Mouse (Mus musculus) forebrain, embryonic 11.5 days (tissue): ENCODE data around the gene Arhgef18. TPM values are rescaled to one million over a fixed set of nuclear protein-coding genes. Genes with fewer than 3 reads are reported as not detected.
A peak's percentile ranks its signal among the peaks of the same experiment; 100 is the strongest.

Experiments
- ATAC-seq: fragments of 200-750 bp; cut with Nextera tagmentation; replicated peaks from 2 replicates; pipeline ENCODE4 v1.8.0; 2017; ENCODE audit warnings: moderate TSS enrichment; ENCODE audit not compliant: low FRiP score
- DNase-seq: peaks from one replicate; pipeline ENCODE4 v3.0.0-alpha.2; 2017; ENCODE audit warnings: low spot score
- H3K27ac ChIP-seq: fragments of 300-500 bp; sonication (generic); 2 replicates; pipeline ENCODE4 v1.5.1; 2014; ENCODE audit warnings: low read depth, low read length
- H3K27me3 ChIP-seq: fragments of 300-500 bp; sonication (generic); 2 replicates; pipeline ENCODE4 v1.6.1; 2014; ENCODE audit warnings: mild to moderate bottlenecking, low read length, mixed read lengths; ENCODE audit not compliant: control insufficient read depth, insufficient read depth
- H3K36me3 ChIP-seq: fragments of 300-500 bp; sonication (generic); 2 replicates; pipeline ENCODE4 v1.6.1; 2014; ENCODE audit warnings: mild to moderate bottlenecking, low read length, moderate library complexity, mixed read lengths; ENCODE audit not compliant: control insufficient read depth, insufficient read depth
- H3K4me1 ChIP-seq: fragments of 300-500 bp; sonication (generic); replicated peaks from 2 replicates; pipeline ENCODE4 v1.6.1; 2014; ENCODE audit warnings: low read length, mixed read lengths; ENCODE audit not compliant: control insufficient read depth, insufficient read depth
- H3K4me2 ChIP-seq: fragments of 300-500 bp; sonication (generic); 2 replicates; pipeline ENCODE4 v1.6.1; 2014; ENCODE audit warnings: low read depth, mild to moderate bottlenecking, low read length, moderate library complexity, mixed read lengths; ENCODE audit not compliant: severe bottlenecking
- H3K4me3 ChIP-seq: fragments of 300-500 bp; sonication (generic); 2 replicates; pipeline ENCODE4 v1.5.1; 2014; ENCODE audit warnings: low read depth, low read length
- H3K9ac ChIP-seq: fragments of 300-500 bp; sonication (generic); 2 replicates; pipeline ENCODE4 v1.6.1; 2014; ENCODE audit warnings: low read length
- H3K9me3 ChIP-seq: fragments of 300-500 bp; sonication (generic); 2 replicates; pipeline ENCODE4 v1.6.1; 2016; ENCODE audit warnings: low read length, mixed read lengths; ENCODE audit not compliant: control insufficient read depth
- WGBS: fragments of 180-500 bp; shearing (Covaris S2); extraction: QIAGEN DNeasy Blood & Tissue Kit; methylation state at CpG from one replicate; pipeline ENCODE4 v1.1.7; 2014; 5-methylcytosine and 5-hydroxymethylcytosine counted together
- polyA plus RNA-seq: library from polyadenylated mRNA; unstranded; fragments of >200 nt; fragmentation: Nextera tagmentation; extraction: Ambion mirVana; gene quantifications from 2 replicates; pipeline ENCODE4 v1.2.1, GENCODE M21; 2014

Arhgef18 gene
- polyA plus RNA-seq, 1 experiment from 2014 or later: 12.3 TPM

DNA sequence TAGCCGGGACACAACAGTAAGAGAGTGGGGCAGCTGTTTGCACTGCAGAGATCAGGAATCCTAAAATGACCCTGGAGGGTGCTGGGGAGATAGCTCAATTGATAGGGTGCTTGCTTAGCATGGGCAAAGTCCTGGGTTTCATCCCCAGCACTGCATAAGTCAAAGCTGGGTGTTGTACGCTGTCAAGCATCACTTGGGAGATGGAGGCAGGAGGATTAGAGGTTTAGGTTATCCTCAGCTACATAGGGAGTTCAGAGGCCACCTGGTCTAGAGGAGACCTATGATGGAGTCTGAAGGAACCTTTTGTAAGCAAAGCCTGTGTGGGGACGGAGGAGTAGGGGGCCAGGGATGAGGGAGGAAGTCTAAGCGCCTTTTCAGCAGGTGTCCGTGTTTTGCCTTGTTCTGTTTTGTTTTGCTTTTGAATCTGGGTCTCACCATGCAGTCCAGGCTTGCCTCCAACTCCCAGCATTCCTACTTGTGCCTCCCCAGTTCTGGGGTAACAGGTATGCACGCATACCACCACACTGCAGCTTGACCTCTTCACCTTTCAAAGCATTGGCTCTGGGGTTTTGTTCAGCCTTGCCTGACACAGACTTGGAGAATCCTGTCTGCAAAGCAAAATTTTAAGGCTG is 38.9 kb upstream of the Arhgef18 start:
- Histone ChIP-seq H3K4me2 (no peak overlapping the region), H3K4me3 (no peak overlapping the region), H3K9ac (no peak overlapping the region), H3K27me3 (no peaks in the 10 kb centered on the region), H3K4me1 (no peaks in the 10 kb centered on the region), H3K36me3 (no peaks in the 10 kb centered on the region), H3K27ac (no peak overlapping the region), H3K9me3 (no peaks in the 10 kb centered on the region)
- 72% methylated on average over 6 of the region's 6 CpGs for WGBS
- no peak for DNase-seq
- no peak for ATAC-seq

DNA sequence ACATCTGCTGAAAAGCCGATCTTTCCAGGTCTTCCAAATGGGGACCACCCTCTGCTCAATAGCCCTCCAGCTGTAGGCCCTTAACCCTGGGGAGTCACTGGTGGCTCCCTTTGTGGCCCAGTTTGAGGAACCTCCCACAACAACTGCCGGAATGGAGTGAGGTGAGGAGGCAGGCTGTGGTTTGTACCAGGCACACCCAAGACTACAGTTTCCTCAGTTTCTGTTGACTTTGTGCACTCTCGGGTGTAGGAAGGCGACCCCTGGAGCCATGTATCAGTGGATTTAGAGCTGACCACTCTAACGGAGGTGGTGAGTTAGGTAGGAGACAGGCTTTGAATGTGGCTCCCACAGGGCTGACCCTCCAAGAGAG is 38.4 kb upstream of the Arhgef18 start:
- DNase-seq (no peak), ATAC-seq (no peak)
- Histone ChIP-seq H3K27ac (no peak overlapping the region), H3K4me2 (no peak overlapping the region), H3K4me1 (no peaks in the 10 kb centered on the region), H3K27me3 (no peaks in the 10 kb centered on the region), H3K9ac (no peak overlapping the region), H3K4me3 (no peak overlapping the region), H3K36me3 (no peaks in the 10 kb centered on the region), H3K9me3 (no peaks in the 10 kb centered on the region)
- 71% methylated on average over 5 of the region's 5 CpGs for WGBS

DNA sequence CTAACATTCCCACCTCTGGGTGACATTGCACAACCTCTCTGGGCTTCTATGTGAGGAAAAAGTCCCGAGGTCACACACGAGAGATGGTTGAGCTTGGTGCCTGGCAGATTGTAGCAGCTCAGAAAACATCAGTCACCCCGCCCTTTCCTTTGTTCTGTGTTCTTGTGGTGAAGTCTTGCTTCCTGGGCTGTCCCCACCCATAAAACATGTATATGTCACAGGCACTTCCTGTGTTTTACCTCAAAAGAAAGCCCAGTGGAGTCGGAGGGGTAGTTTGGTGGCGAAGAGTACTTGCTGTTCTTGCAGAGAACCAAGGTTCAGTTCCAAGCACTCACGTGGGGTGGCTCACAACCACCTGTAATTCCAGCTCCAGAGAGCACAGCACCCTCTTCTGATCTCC is 37.2 kb upstream of the Arhgef18 start:
- no peak overlapping the region for H3K4me3 ChIP-seq
- ATAC-seq: no peak
- no peak overlapping the region for H3K4me2 ChIP-seq
- no peaks in the 10 kb centered on the region for H3K4me1 ChIP-seq
- WGBS: 91% methylated on average over 6 of the region's 6 CpGs
- H3K27ac ChIP-seq: no peak overlapping the region
- DNase-seq: no peak
- H3K36me3 ChIP-seq: no peaks in the 10 kb centered on the region
- H3K27me3 ChIP-seq: no peaks in the 10 kb centered on the region
- H3K9ac ChIP-seq: no peak overlapping the region
- H3K9me3 ChIP-seq: no peaks in the 10 kb centered on the region

DNA sequence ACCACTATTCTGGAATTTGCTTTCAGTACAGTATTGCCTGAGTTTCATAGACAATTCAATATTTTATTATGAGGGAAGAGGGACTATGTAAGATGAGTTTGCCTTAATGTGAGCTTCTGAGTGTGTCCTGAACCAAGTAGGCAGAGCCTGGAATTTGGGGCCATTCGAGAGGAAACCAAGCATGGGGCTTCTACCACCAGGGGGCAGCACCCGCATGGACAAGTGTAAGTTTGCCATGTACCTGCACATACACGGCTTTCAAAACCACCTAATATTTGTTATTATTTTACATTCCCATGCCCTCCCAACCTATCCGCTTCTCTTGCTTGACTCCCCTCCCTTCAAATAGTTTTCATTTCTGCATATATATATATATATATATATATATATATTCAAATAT is 34.7 kb upstream of the Arhgef18 start:
- Histone ChIP-seq H3K36me3 (no peaks in the 10 kb centered on the region), H3K9me3 (no peaks in the 10 kb centered on the region), H3K4me2 (no peak overlapping the region), H3K4me1 (no peaks in the 10 kb centered on the region), H3K27me3 (no peaks in the 10 kb centered on the region), H3K9ac (no peak overlapping the region), H3K27ac (no peak overlapping the region), H3K4me3 (no peak overlapping the region)
- peak; percentile 76 for ATAC-seq
- 8% methylated on average over 4 of the region's 4 CpGs for WGBS
- peak; percentile 90 for DNase-seq

DNA sequence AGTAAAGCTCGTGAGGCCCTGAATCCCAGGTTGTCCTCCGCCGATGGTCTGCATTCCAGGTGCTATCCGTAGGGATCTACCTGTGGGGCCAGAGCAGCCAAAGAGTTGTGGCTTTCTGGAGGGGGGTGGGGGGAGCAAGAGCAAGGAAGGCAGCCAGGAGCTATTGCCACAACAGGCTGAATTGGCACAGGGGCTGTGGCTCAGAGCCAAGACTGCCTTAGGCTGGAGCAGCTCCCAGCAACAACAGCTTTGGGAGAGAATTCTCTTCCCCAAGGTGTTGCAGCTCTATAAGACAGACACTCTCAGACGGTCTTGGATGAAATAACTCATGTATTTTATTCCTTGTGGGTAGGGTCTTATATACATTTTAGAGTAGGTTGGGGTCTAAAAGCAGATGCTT is 25.7 kb upstream of the Arhgef18 start:
- H3K9me3 ChIP-seq: no peaks in the 10 kb centered on the region; the same call in 1 of the 2 replicates
- H3K4me2 ChIP-seq: no peak overlapping the region
- DNase-seq (no peak), ATAC-seq (no peak)
- no peak overlapping the region for H3K27ac ChIP-seq
- no peak overlapping the region for H3K9ac ChIP-seq
- no peaks in the 10 kb centered on the region for H3K36me3 ChIP-seq
- no peaks in the 10 kb centered on the region for H3K27me3 ChIP-seq
- H3K4me3 ChIP-seq: no peak overlapping the region
- WGBS: 86% methylated on average over 5 of the region's 5 CpGs
- H3K4me1 ChIP-seq: no peaks in the 10 kb centered on the region

DNA sequence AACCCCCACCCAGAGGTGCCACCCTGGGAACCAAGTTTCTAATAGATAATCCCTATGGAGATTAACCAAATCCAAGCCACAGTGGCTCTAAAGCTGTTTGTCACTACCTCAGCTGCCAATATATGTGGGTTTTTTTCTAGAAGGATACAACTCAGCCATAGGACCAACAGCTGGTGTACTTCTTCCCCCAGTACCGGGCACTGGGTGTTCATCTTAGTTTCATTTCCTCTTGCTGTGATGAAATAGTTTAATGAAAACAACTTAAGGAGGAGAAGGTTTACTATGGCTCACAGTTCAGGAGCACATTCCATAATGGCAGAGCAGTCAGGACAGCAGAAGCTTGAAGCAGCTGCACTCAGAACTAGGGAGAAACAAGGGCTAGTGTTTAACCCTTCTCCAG is 24.7 kb upstream of the Arhgef18 start:
- Histone ChIP-seq H3K4me2 (no peak overlapping the region), H3K9ac (no peak overlapping the region), H3K9me3 (no peaks in the 10 kb centered on the region; the same call in 1 of the 2 replicates), H3K27ac (no peak overlapping the region), H3K36me3 (no peaks in the 10 kb centered on the region), H3K27me3 (no peaks in the 10 kb centered on the region), H3K4me3 (no peak overlapping the region), H3K4me1 (no peaks in the 10 kb centered on the region)
- ATAC-seq (no peak), DNase-seq (no peak)
- 87% methylated on average over 1 of the region's 1 CpGs for WGBS

DNA sequence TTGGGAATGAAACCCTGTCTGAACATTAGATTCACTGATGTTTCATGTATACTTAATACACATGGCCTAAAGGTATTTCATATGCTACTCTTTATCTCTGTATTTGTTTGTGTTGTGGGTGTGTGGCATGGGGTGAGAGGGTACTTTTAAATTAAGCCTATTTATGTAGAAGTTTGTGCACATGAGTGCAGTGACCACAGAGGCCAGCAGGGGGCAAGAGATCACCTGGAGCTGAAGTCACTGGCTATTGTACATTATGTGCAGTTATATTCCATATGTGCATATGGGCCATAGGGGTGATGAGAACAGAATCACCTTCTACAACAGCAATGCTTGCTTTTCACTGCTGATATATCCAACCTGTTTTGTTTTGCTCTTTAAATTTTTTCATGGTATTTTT is 17.1 kb upstream of the Arhgef18 start:
- Histone ChIP-seq H3K27me3 (no peaks in the 10 kb centered on the region), H3K27ac (no peak overlapping the region), H3K4me1 (no peaks in the 10 kb centered on the region), H3K36me3 (no peaks in the 10 kb centered on the region), H3K4me3 (no peak overlapping the region), H3K4me2 (no peak overlapping the region), H3K9me3 (no peaks in the 10 kb centered on the region), H3K9ac (no peak overlapping the region)
- no peak for ATAC-seq
- DNase-seq: no peak

DNA sequence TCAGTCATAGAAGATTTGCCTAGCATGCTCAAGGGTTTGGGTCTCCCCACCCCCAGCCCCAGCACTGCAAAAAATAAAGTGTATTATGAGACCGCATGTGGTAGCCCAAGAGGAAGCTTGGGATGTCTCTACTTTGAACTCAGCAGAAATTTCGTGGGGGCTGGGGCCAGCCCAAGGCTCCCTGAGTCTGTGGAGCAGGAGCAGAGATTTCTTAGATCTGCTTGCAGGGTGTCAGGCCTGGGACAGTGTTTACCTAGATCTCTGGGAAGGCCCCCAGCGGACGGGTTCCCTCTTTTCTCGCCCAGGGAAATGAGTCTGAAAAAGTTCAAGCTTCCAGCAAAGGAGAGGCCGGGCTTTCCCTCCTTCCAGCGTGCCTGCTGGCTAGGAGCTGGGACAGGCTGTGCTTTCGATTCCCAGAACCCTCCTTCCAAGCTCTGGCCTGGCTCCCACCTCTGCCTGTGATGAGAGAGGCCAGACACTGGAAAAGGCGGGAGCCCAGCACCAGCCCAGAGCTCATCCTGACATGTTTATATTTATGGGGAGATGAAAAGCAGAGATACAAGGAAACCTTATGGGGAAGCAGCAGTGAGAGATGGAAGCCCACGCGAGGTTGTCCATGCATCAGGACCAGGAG is 16.0 kb upstream of the Arhgef18 start:
- H3K4me2 ChIP-seq: no peak overlapping the region
- 73% methylated on average over 11 of the region's 11 CpGs for WGBS
- no peak overlapping the region for H3K27ac ChIP-seq
- no peaks in the 10 kb centered on the region for H3K4me1 ChIP-seq
- DNase-seq (no peak), ATAC-seq (no peak)
- no peaks in the 10 kb centered on the region for H3K27me3 ChIP-seq
- no peak overlapping the region for H3K4me3 ChIP-seq
- H3K9ac ChIP-seq: no peak overlapping the region
- no peaks in the 10 kb centered on the region for H3K36me3 ChIP-seq
- no peaks in the 10 kb centered on the region for H3K9me3 ChIP-seq

DNA sequence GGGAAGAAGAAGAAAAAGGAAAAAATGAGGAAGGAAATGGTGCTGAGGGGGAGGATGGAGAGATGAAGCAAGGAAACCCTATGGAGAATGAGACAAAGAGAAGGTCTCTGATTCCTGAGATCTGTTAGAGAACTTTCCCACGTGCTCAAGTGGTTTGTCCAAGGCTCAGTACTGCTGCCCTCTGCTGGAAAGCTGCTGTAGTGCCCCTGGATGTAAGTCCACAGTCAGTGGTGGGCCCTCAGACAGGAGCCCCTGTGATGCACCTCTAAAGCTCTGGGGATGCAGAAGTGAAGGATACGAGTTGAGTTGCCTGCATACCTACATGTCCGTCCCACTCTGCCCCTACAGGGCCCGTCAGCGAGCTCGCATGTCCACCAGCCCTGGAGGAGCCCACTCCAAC is 5.5 kb upstream of the Arhgef18 start:
- Histone ChIP-seq H3K4me3 (no peak overlapping the region), H3K27ac (no peak overlapping the region)
- ATAC-seq: peak; percentile 59

More for the DNA sequence above, 5.5 kb upstream of the Arhgef18 start:
- Histone ChIP-seq H3K9me3 (no peaks in the 10 kb centered on the region), H3K9ac (no peak overlapping the region), H3K4me2 (no peak overlapping the region), H3K27me3 (no peaks in the 10 kb centered on the region), H3K36me3 (no peaks in the 10 kb centered on the region), H3K4me1 (no peaks in the 10 kb centered on the region)
- peak; percentile 78 for DNase-seq
- 43% methylated on average over 6 of the region's 6 CpGs for WGBS
